Mouse (Mus musculus): ENCODE results near the gene Hcn2.
"Not testable (repeated sequence)": the region's sequence is repeated elsewhere in the genome, so short reads cannot be mapped to it uniquely, and the experiment has no call there.

Hcn2 gene

DNA sequence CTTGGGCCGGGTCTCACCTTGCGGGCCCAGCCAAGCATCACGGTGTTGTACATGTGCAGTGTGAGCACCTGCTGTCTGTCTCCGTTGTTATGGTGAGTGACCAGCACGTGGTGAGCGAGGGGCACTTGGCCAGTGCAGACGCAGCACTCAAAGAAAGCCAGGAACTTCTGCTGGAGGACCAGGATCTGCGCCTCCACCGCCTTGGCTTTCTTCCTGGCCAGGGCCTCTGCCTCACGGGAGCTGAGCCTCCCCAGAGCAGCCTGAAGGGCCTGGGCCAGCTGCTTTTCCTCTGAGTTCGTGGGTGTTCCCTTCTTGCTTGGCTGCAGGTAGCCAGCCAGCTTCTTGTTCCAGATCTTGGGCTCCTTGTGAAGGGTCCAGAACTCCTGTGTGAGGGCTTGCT is 26.7 kb downstream of the Hcn2 start:
- DNase-seq (ENCODE audit: low spot score in 2 of 2): no peak

DNA sequence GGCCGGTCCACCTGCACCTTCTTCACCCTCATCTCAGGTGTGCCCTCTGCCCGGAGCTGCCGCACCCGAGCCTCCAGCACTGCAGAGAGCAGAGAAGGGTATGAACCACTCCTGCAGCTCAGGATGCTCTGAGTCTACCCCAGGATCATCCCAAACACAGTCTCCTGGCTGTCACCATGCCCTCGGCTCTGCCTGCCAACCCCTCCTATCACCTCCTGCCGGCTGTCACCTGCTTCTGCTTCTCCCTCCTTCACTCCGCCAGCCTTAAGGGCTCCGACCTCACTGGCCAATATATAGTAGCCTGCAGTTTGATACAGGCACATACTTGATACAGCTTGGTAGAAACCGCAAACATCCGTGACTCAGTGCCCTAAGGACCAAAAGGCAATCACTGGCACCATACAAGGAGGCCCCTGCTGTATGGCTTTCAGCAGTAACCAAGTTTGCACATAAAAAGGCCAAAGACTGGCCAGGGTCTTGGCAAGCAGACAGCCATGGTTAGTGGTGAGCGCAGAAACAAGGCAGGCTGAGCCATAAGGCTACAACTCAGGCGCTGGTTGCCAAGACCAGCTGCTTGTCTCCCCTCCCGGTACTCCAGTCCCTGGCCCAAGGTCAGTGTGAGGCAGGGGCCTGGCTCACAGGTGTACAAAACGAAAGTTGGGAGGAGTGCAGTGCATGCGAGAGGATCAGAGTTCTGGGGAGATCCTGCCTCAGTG is 27.4 kb downstream of the Hcn2 start:
- DNase-seq (ENCODE audit: low spot score in 2 of 2): no peak

DNA sequence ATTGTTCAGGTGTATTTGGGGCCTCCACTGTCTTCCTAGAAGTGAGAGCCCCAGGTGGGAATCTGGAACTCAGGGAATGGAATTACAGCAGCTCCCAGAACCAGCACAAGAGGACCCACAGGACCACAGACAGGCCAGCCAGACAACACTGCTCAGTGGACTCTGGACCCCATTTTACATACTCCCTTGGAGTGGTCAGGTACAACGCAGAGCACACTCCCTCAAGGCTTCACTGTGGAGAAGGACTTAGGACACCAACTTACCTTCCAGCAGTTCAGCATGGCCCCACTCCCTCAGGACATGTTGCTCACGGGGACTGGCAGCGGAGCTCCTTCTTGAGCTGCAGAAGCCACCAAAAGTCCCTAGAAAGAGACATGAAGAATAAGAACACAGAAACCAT is 29.0 kb downstream of the Hcn2 start:
- no peak for DNase-seq (ENCODE audit: low spot score in 2 of 2)

DNA sequence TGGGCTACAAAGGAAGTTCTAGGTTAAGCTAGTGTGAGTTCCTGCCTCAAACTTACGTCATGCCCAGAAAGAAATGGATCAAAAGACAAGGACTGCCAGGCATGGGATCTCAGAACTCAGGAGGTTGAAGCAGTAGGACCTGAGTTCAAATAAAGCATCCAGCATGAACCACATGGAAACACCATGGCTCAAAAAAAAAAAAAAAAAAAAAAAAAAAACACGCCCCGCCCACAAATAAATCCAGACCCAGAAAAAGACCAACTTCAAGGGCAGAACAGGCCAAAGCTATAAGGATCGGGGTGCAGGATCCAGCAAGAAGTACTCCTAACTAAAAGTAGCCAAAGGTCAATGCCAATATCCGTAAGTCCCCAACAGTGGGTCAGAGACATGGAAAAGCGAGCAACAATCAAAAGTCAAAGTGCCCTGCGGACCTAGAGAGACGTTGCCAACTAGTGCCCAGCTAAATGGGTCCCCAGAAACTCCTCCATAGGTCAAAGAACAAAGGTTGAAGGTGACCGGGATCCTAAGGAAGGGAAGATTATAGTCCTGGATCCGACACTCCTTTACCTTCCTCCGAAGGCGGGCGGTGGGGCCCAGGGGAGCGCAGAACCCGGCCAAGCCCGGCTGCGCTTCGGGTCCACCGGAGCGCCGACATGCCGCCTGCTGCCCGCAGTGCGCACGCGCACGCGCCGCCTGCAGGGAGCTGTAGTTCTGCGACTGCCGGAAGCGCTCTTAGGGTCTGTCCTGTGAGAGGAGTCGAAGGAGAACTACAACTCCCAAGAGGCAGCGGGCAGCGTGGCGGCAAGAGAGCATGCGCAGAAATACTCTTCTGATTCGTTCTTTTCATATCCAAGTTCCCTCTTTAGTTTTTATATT is 29.7 kb downstream of the Hcn2 start, which contains the start of gene Polrmt:
Gene Polrmt, minus strand, starts transcription at position 684 of the 876 bp plus-strand sequence.
- DNase-seq (ENCODE audit: low spot score in 2 of 2): peak; percentile 97 to 99

DNA sequence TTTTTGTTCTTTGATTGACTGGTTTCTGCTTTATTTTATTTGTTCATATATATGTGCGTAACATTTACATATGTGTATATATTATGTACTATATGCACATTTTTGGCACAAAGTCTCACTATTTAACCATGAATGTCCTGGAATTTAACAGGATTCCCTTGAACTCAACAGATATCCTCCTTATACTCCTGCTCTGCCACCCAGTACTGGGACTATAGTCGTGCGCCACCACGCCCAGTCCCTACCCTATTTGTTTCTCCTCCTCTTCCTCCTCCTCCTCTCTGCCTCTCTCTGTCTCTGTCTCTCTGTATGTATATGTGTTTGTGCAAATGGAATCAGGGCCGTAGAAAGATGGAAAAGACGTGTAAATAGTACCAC is 30.3 kb downstream of the Hcn2 start:
- DNase-seq (ENCODE audit: low spot score in 2 of 2): peak in 1 of 2 experiments; percentile 32

DNA sequence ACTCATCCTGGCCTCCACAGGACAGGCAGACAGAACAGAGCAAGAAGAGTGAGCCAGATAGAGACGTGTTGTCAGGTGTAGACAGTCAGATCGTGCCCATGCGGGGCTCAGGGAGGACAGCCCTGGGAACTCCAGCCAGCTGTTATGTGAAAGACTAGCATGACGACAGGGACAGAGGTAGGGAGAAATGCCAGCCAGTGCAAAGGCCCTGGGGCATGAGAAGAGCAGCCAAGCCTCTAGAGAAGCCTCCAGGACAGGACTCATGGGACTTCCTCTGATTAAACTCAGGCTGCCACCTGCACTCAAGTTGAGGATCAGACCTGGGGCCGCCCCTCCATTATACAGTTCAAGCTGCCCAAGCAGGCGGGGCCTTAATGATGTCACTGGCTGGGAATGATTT is 32.1 kb downstream of the Hcn2 start:
- DNase-seq (ENCODE audit: low spot score in 2 of 2): no peak

DNA sequence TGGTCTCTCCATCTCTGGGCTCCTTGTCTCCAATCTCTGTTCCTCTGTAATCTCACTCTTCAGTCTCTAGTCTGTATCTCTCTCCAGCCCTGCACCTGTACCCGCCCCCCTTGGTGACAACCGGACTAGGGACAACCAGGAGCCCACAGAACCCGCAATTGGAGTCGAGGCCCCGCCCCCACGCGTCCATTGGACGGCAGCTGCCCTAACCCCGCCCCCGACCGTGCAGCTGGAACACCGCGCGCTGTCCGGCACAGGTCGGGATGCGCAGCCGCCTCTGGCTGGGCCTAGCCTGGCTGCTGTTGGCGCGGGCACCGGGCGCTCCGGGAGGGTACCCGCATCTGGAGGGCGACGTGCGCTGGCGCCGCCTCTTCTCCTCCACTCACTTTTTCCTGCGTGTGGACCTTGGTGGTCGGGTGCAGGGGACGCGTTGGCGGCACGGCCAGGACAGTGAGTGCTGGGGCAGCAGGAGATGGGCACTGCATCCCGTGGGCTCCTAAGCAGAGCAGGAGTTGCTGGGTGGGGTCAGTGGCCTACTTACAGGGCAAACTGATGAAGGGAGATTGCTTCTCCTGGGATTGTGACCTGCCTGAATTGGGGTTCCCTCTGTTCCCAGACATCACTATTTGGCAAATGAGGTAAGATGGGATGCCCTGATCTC is 38.6 kb downstream of the Hcn2 start, which contains the start of gene Fgf22:
Gene Fgf22, plus strand, starts transcription at position 221 of the 661 bp plus-strand sequence.
- peak in 1 of 2 experiments; percentile 30 for DNase-seq (ENCODE audit: low spot score in 2 of 2)

DNA sequence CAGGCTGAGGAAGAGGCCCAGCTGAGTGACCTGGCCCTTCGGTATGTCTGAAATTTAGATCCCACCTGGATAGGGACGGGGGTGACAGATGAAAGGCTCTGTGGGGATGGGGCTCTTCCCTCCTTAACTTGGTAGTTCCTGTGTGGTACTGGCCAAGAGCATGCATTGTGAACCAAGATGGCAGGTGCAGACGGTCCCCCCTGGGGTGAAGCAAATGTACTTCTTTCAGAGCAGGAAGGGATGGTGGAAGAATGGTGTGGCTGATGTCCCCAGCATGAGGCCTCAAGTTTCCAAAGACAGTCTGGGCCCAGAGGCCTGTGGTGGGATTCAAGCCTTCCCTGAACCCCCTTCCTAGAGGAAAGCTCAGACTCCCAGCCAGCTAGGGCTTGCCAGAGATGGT is 39.4 kb downstream of the Hcn2 start:
- no peak for DNase-seq (ENCODE audit: low spot score in 2 of 2)

DNA sequence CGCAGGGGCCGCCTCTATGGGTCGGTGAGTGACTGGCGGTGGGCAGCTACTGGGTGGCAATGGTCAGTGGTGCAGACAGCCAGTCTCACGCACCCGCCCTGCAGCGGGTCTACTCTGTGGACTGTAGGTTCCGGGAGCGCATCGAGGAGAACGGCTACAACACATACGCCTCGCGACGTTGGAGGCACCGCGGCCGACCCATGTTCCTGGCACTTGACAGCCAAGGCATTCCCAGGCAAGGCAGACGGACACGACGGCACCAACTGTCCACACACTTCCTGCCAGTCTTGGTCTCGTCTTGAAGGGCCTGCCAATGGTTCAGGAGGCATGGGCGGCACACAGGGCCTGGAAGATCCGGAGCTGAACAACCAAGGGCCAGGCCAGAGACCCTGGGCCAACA is 40.2 kb downstream of the Hcn2 start:
- DNase-seq (ENCODE audit: low spot score in 2 of 2): no peak

DNA sequence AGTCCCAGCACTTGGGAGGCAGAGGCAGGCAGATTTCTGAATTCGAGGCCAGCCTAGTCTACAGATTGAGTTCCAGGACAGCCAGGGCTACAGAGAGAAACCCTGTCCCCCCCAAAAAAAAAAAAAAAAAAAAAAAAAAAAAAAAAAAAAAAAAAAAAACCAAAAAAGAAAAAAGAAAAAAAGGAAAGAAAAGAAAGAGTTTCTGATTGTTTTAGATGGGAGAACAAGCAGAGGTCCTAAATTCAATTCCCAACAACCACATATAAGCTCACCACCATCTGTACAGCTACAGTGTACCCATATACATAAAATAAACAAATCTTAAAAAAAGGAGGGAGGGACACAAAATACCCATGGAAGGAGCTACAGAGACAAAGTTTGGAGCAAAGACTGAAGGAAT is 43.2 kb downstream of the Hcn2 start:
- DNase-seq (ENCODE audit: low spot score in 2 of 2): not testable (repeated sequence)

DNA sequence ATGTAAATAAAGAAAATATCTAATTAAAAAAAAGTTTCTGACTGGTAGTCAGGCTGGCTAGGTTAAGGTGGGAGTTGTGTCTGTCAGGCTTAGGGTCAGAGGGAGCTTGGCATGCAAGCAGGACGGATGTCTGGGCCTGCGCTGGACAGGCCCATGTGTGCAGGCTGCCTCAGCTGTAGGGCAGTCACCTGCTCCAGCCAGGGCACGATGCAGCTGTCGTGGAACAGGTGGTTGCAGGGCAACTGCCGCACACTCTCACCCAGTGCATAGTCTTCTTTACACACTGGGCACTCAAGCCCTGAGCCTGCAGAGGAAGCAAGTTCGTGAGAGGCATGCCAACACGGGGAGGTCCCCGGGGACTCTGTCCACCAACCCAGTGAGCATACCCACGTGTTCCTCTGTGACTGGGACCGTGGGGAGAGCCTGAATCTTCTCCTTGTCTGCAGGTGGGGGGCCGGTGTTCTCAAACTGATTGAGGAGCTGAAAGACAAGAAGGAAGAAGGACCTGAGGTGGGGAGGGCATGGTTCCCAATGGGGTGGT is 44.2 kb downstream of the Hcn2 start:
- DNase-seq (ENCODE audit: low spot score in 2 of 2): no peak

DNA sequence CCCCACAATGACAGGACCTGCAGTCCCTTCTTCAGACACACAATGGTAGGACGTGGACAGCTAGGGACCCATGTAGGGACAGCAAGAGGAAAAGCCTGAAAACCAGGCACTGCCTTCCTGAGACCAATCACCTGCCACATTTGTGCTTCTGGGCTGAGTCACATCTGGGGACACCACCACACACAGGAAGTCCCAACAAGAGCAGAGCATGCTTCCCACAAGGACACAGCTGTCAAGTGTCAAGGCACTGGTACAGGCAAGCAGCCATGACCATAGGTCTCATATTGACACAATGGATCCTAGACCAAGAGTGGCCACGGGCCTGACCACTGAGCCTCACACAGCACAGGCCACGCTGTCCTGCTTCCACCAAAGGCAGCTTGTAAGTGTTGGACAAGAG is 46.4 kb downstream of the Hcn2 start:
- no peak for DNase-seq (ENCODE audit: low spot score in 2 of 2)

DNA sequence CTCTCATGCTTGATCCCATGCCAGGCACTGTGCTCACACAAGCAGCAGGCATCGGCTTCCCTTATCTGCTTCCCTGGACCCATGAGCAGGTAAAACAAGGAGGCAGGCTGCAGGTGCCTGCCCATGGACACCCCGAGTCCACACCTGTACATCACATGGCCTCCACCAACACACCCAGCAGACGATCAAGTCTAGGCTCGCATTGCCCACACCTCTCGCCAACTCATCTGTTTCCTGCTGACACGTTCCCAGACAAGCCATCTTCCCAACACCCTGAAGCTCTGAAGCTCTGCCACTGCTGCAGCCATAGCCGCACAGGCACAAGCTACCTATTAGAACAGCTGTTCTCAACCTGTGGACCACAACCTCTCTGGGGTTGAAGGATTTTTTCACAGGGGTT is 47.8 kb downstream of the Hcn2 start:
- no peak for DNase-seq (ENCODE audit: low spot score in 2 of 2)

DNA sequence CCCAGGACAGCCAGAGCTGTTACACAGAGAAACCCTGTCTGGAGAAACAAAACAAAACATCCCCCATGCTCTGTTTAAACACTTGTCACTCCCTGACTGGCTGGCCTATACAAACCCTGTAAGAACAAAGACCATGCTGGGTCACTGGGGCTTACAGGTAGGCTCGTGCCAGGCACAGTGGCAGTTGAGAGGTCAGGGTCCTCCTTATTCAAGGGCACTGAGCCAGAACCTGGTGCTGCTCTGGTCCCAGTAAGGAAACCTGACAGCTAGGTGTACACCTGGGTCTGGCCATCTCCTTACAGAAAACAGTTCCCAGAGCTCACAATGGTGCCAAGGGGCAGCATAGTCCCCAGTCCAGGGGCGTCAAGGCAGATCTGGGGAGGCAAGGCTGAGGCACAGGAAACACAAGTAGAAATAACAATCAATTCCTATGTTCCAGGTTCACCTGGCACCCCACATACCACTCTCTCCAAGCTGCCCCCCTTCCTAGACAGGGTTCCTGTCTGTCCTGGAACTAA is 48.9 kb downstream of the Hcn2 start:
- no peak for DNase-seq (ENCODE audit: low spot score in 2 of 2)

DNA sequence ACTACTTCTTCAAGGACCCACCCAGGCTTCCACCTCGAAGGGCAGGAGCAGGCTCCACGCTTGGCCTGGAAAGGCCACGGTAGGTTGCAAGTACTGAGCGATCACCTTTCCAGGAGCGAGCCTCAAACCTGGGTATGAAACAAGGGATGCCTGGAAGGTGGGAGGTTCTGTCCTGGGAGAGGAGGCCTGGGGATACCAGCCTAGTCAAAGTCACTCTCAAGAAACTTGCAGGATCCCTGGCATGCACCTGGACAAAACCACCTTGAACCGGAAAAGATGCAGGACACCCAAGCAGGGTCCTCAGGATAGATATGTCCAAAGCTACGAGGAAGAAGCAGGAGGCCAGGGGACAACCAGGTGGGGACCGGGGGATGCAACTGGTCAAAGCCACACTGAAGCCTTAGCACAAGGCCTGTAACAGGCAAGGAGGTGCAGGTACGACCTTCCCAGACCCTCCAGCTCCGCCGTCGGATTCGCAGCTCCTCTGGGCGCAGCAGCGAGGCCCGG is 49.6 kb downstream of the Hcn2 start:
- no peak for DNase-seq (ENCODE audit: low spot score in 2 of 2)

DNA sequence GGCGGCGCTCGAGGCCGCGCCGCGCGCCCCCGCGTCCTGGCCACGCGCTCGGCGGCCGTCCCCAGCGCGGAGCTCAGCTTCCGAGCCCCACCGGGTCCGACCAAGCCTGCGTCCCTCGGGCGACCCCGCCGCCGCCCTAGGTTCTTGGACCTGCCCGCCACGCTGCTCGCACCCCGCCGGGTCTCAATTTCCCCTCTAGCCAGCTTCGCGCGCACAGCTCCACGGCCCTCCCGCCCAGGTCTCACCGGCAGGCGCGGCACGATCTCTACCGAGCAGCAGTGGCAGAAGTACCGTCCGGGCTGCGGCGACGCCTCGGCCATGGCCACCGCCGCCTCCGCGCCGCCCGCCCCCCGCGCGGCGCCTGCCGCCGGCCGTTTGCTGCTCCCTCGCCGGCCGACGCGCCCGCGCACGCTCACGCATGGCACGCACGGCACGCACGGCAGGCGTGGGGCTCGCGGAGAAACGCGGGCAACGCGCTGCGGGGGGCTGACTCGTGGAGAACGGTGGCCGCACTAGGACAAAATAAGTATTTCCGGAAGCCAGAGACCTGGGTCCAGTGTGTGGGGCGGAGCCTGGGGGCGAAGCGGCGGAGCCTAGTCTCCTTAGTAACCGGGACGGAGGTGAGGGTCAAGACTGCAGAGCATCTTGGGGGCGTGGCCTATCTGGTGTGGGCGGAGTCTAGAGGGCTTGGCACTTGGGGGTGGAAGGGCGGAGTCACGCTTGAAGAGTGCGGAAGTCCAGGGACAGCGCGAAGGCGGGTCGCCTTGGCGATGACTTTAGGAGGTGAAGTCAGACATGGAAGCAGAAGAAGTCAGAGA is 50.3 kb downstream of the Hcn2 start, which contains the start of gene Rnf126:
Gene Rnf126, minus strand, starts transcription at position 445 of the 818 bp plus-strand sequence.
- peak; percentile 100 for DNase-seq (ENCODE audit: low spot score in 2 of 2)

DNA sequence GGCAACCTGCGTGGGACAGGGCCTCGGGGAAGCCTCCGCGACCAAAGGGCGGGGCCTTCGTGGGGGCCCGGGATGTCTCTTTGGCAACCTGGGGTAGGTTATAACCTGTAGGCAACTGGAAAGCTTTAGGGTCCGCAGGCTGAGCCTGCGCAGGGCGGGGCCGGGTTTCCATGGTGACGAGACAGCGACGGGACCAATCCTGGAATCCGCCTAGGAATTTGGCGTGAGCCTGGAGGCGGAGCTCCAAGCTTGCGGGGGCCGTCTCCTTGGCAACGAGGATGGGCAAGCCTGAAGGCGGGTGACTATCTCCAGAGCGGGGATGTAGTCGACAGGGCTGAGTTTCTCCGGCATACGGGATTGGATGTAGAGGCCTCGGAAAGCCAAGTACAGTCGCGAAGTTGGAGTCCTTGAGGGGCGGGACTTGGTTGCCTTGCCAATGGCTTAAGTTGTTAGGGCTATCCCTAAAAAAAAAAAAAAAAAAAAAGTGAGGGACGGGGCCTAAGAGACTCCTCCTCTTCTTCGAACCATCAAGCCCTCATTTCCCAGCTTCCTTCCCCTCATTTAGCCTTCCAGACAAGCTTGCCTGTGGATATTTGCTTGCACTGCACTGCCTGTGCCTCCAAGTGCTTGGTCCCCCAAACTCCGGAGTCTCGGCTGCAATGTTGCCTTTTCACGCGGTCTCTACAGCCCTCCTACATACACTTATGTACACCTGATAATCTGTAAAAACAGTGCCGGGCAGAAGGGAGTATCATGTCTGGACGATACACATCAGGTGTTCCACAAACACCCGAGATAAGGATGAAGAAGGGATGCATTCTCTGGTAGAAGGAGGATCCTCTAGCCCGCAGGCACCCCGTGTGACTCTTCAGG is 51.2 kb downstream of the Hcn2 start:
- peak; percentile 62 to 73 for DNase-seq (ENCODE audit: low spot score in 2 of 2)

DNA sequence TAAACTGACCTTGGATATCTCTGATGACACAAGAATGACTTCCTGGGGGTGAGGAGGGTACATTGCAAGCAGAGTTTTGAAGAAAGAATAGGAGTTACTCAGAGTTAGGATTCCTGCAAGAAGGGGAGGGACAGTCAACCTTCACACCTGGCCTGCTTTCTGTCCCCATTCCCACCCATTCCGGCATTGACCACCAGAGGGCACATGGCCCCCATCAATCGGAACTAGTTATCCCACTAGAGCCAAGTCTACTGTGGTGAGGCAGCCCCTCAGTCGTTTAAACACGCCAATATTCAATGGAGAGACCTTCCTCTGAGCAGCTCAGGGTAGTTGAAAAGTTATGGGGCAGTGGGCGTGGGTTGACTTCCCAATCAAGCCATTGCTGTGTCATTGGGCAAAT is 52.0 kb downstream of the Hcn2 start:
- DNase-seq (ENCODE audit: low spot score in 2 of 2): peak; percentile 62 to 68

DNA sequence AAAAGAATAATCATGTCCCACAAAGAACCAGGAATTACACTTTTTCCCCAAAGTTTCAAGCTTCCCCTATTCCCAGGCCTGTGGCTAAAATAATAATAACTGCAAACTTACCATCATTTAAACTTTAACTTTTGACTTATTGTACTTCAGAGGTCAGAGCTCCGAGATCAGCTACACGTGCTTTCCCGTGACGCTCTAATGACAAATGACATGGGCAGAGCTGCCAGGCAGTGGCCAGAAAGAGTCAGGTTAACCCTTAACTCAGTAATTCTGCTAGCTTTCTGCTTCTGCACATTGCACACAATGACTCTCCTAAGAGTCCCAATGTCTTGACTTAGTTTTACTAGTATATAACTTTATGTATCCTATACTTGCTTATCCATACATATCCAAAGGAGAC is 52.9 kb downstream of the Hcn2 start:
- no peak for DNase-seq (ENCODE audit: low spot score in 2 of 2)

DNA sequence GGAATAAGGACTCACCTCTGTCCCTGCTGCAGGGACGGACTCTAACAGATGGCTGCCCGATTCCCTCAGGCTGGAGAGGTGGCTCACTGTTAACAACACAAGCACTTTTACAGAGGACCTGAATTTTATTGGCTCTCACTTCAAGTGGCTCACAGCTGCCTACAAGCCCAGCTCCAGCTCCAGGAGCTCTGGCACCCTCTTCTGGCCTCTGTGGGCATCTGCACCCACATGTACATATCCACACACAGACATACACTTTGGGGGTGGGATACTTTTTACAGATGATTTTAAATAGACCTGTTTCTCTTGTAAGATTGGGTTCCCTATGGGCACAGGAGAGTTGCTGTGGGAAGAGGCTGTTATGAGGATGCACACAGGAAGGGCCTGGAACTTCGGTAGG is 55.9 kb downstream of the Hcn2 start:
- DNase-seq (ENCODE audit: low spot score in 2 of 2): no peak

Measured in spleen, postnatal 36 days (tissue).